Mouse (Mus musculus) kidney, postnatal 25 days (tissue): Measurements from ENCODE around the gene Hist1h3b.
"Not testable (repeated sequence)": the region's sequence is repeated elsewhere in the genome, so short reads cannot be mapped to it uniquely, and the experiment has no call there.

ENCODE experiments used
- DNase-seq, 2 experiments: peaks; one replicate each; pipeline ENCODE4 v3.0.0; 2021; ENCODE audit warnings: mixed read lengths in 2 of 2

Hist1h3b gene

GRCm38 (mm10) chr13:23757211-23757773 is 5.2 kb downstream of the Hist1h3b start:
- DNase-seq, result no peak

DNA sequence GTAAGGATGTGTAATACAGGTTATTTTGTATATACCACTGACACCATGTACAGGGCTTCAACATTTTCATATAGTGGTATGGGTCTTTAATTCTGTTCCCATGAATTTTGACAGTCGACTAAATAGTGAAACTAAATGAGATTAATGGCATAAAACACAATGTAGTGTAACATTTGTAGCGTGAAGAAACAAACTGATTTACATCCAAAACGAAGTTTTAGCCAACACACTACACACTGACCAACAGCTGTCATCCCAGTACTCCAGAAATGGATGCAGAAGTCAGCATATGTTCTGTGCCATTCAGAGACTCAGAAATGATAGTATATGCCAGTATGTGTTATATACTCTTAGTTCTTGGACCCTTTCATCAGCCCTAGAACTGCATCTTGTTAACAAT is 5.9 kb downstream of the Hist1h3b start:
- no peak for DNase-seq

- DNase-seq, result no peak
Observed at GRCm38 (mm10) chr13:23759251-23759771, 7.2 kb downstream of the Hist1h3b start.

DNA sequence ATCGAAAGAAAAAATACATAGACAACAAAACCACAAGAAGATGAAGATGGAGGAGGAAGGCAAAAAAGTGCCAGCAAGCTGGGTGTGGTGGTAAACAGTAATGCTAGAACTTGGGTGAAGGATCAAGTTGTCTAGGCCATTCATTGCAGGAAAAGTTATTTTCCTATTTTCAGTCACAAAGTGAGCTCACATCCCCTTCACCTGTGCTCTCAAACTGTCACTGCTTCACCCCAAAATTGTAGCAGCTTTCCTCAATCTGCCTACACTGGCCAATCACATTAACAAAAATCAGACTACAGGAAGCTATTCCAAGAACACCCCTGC is 7.8 kb downstream of the Hist1h3b start:
- no peak for DNase-seq

DNA sequence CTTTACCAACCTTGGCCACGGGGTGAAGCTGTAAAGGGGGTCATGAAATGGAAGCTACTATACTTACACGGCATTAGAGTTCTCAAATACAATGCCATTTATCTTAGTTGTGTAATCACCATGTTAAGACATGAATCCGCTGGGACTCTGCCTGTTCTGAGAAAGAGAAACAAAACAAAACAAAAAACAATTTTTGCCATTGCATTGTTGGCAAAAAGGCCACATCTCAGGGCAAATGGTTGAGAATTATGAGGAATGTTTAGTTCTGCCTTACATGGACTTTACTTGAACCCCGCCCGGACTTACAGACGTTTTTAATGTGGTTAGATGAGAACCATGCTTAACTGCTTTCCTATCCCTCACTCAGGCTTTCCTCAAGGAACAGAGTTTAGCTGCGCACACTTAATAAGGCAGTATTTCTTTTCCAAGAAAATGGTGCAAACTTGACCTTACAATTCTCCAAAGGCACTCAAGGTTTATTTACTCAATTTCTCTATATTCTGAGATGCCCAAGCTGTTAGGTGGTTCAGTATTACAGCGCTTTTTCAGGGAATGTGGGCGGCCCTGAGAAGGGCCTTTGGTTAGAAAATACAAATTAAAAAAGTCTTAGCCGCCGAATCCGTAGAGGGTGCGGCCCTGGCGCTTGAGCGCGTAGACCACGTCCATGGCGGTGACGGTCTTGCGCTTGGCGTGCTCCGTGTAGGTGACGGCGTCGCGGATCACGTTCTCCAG is 8.3 kb downstream of the Hist1h3b start:
- no peak for DNase-seq

- peak; percentile 99 for DNase-seq
Observed at GRCm38 (mm10) chr13:23760972-23761864, 9.2 kb downstream of the Hist1h3b start, which contains the start of gene Hist1h4a. Gene Hist1h4a, minus strand, starts transcription at chr13:23761230.

DNA sequence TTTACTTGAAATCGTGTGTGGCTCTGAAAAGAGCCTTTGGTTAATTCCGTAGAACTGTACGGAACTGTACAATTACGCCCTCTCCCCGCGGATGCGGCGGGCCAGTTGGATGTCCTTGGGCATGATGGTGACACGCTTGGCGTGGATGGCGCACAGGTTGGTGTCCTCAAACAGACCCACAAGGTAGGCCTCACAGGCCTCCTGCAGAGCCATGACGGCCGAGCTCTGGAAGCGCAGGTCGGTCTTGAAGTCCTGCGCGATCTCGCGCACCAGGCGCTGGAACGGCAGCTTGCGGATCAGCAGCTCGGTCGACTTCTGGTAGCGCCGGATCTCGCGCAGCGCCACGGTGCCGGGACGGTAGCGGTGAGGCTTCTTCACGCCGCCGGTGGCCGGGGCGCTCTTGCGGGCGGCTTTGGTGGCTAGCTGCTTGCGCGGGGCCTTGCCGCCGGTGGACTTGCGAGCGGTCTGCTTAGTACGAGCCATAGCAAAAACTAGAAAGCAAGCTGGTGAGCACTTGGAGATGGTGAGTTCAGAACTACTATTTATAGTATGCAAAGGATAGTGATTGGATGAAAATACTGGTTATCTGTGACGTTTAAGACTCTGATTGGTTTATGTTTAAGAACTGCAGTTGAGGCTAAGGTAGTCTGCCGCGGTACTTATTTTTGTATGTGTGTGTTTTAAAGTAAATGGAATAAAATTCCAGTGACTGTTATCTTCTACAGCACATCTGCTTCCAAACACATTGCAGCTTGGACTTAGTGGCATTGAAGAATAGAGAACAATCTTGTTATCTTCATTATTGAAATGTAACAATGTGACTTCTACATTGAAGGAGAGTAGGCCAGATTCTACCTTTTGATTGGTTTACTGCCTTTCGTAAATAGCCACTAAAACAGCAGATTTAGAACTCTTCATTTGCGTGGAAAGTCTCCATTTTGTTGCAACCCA is 10.1 kb downstream of the Hist1h3b start, which contains the start of gene Hist1h3a:
TSS of gene Hist1h3a (minus strand) at position 516 of the 951 bp plus-strand sequence.
- DNase-seq, result peak; percentile 47 to 59

DNA sequence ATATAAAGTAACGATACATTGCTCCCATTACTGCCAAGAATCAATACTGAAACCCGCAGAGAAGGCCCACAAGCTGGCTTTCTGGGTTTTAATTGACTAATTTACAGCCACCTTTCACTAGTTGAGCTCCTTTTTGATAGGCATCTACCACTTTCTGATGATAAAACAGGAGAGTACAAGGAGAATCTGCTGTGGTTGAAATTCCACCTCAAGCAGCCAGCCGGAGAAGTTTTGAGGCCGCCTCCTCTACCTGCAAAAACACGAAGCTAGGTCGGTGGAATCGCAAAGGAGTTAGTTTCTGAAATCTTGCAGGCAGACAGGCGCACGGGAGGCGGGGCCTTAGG is 11.1 kb downstream of the Hist1h3b start:
- DNase-seq, result no peak

DNA sequence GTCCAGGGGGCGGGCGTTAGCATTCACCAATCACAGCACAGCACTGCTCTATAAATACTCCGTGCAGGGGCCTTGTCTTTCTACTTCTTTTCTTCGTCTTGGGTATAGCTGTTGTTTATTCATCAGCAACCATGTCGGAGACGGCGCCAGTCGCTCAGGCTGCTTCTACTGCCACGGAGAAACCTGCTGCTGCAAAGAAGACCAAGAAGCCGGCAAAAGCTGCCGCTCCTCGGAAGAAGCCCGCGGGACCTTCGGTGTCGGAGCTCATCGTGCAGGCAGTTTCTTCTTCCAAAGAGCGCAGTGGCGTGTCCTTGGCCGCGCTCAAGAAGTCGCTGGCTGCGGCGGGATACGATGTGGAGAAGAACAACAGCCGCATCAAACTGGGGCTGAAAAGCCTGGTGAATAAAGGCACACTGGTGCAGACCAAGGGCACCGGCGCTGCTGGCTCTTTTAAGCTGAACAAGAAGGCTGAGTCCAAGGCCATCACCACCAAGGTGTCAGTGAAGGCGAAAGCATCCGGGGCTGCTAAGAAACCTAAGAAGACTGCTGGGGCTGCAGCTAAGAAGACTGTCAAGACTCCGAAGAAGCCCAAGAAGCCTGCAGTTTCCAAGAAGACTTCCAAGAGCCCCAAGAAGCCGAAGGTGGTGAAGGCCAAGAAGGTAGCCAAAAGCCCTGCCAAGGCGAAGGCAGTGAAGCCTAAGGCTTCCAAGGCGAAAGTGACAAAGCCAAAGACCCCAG is 11.7 kb downstream of the Hist1h3b start, which contains the start of gene Hist1h1a:
TSS of gene Hist1h1a (plus strand) at position 81 of the 738 bp plus-strand sequence.
- peak; percentile 89 to 92 for DNase-seq

DNA sequence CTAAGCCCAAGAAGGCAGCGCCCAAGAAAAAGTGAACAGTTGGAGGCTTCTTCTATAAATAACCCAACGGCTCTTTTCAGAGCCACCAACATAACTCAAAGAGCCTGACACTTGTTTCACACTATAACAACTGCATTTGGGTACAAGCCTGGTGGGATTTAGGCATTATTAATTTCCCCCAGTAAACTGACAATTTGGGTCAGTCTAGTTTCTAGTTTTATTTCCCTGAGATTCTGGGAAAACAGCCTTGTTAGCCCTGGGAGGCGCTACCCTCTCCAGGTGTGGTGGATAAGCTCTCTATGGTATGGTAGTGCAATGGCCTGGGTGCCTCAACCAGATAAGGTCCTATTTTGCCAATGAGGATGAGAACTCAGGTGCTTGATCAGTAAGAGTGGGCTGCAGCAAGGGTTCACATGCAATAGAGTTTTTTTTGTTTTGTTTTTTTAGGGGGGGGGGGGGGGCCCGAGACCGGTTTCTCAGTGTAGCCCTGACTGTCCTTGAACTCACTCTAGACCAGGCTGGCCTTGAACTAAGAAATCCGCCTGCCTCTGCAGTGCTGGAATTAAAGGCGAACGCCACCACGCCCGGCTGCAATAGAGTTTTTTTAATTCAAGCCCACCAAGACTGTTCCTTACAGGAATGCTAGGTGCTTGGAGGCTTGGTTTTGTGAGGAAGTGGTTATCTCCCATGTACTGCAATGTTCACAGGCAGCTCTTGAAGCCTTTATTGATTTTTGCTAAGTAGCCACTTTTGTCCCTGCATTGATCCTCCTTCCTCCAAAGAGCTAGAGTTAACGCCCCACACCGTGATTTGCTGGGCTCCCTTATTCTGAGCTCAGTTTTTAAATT is 12.5 kb downstream of the Hist1h3b start:
- DNase-seq, result no peak

GRCm38 (mm10) chr13:23765172-23765513 is 13.1 kb downstream of the Hist1h3b start:
- no peak for DNase-seq

GRCm38 (mm10) chr13:23766772-23767171 is 14.7 kb downstream of the Hist1h3b start:
- no peak for DNase-seq

DNA sequence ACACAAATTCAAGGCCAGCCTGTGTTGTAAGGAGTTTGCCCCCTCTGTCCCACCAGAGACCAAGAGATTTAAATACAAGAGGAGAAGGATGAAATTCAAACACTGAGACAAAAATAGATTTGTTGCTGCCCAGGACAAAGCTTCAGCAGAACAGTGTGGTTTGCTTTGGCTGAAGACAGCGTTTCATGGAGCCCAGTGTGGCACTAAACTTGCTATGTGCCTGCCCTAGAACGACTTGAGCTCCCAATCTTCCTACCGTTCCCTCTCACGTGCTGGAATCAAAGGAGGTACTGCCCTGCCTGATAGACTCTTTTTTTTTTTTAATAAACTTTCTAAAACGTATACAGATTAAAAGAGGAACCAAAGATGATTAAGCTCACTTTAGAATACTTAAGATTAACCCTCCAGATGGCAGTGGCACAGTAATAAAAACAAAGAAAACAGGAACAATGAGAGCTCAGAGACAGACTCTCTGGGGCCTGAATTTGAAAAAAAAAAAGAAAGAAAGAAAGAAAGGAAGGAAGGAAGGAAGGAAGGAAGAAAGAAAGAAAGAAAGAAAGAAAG is 16.8 kb downstream of the Hist1h3b start:
- no peak for DNase-seq

GRCm38 (mm10) chr13:23769613-23770012 is 17.5 kb downstream of the Hist1h3b start, which contains the start of gene Trim38:
Gene Trim38, plus strand, starts transcription at chr13:23769913.
- not testable (repeated sequence) for DNase-seq

DNA sequence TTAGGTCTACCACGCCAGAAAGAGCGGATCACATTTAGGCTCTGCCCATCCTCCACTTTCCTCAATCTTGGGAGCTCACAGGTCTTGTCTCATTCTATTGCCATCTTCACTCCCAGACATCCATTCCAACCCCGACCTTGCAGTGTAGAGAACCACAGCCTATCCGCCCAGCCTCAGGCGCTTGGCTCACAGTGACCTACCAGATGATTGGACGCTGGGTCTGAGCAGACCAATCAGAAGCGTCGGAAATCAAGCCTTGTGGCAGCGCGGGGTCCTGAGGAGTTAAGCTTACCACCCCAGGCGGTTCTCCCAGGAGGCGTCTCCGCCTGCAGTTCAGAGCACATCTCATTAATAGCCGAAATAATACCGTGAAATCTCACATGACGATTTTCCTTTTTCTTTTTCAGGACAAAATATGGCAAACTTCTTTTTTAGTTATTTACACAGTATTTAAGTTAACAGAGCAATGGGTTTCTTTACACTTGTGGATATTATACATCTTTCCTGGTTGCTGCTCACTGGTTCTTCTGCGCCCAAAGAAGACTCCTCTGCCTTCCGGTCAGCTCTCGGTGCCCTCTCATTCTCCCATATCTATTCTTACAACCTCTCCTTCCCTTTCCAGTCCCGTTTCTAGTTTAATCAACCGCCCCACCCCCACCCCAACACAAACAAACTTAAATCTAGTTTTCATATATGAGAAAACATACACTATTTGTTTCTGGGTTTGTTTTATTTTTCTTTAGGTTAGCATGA is 20.7 kb downstream of the Hist1h3b start:
- DNase-seq, result peak; percentile 27 to 65

GRCm38 (mm10) chr13:23778339-23778738 is 26.3 kb downstream of the Hist1h3b start:
- no peak for DNase-seq

DNA sequence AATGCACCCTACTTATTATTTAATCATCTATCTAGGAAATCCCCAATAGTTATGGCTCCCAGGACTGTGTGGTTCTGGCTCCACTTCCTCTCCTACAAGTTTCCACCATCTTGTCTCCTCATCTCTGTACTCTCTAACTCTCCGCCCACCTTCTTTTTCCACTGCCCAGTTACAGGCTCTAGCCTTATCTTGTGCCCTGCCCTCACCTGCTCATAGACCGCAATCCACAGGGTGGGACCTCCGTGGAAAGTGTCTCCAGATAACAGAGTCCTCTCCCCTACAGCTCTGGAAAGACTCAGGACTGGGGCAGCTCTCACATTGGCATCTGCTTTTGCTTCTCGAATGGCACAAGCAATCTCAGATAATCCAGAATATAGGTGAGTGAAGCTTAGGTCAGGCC is 27.0 kb downstream of the Hist1h3b start:
- no peak for DNase-seq

DNA sequence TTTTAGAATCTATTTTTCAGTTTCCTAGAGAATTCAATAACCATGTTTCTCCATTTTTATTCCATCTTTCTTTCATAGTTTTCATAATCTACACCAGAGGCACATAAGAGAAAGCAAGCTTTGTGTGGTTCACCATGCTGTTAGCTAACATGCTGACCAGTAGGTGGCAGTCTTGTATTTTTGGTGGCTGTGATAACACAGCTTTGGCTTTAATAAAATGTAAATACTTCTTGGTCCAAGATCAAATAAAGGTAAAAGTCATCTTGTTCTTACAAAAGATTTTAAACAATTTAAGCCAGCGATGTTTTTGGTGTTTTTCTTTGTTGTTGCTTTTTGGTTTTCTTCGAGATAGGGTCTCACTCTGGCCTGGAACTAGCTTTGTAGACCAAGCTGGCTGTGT is 40.5 kb downstream of the Hist1h3b start:
- peak; percentile 42 to 67 for DNase-seq

GRCm38 (mm10) chr13:23799405-23799804 is 47.3 kb downstream of the Hist1h3b start:
- no peak for DNase-seq
